Mouse (Mus musculus) stomach, embryonic 16.5 days (tissue): Measurements from ENCODE around the gene Tcp11l2. TPM values are rescaled to one million over a fixed set of nuclear protein-coding genes. Genes with fewer than 3 reads are reported as not detected.

ENCODE experiments used
- ATAC-seq: fragments of 200-750 bp; cut with Nextera tagmentation; 2 replicates; pipeline ENCODE4 v1.8.0; 2017; ENCODE audit warnings: moderate number of reproducible peaks, moderate TSS enrichment; ENCODE audit not compliant: insufficient read depth, low FRiP score
- H3K27ac ChIP-seq: fragments of 300-500 bp; sonication (generic); 2 replicates; pipeline ENCODE4 v1.5.1; 2014; ENCODE audit warnings: low read length
- H3K27me3 ChIP-seq: fragments of 300-500 bp; sonication (generic); 2 replicates; pipeline ENCODE4 v1.6.1; 2014; ENCODE audit warnings: low read length, control low read depth, mixed read lengths; ENCODE audit not compliant: control insufficient read depth, insufficient read depth
- H3K36me3 ChIP-seq: fragments of 300-500 bp; sonication (generic); 2 replicates; pipeline ENCODE4 v1.6.1; 2014; ENCODE audit warnings: low read length; ENCODE audit not compliant: control insufficient read depth, insufficient read depth
- H3K4me1 ChIP-seq: fragments of 300-500 bp; sonication (generic); 2 replicates; pipeline ENCODE4 v1.6.1; 2014; ENCODE audit warnings: low read length, control low read depth, mixed read lengths; ENCODE audit not compliant: control insufficient read depth, insufficient read depth
- H3K4me2 ChIP-seq: fragments of 300-500 bp; sonication (generic); 2 replicates; pipeline ENCODE4 v1.6.1; 2014; ENCODE audit warnings: low read depth, low read length, mixed read lengths
- H3K4me3 ChIP-seq: fragments of 300-500 bp; sonication (generic); replicated peaks from 2 replicates; pipeline ENCODE4 v1.5.1; 2014; ENCODE audit warnings: mild to moderate bottlenecking, low read length
- H3K9ac ChIP-seq: fragments of 300-500 bp; sonication (generic); 2 replicates; pipeline ENCODE4 v1.6.1; 2014; ENCODE audit warnings: low read length
- H3K9me3 ChIP-seq: fragments of 300-500 bp; sonication (generic); replicated peaks from 2 replicates; pipeline ENCODE4 v1.6.1; 2016; ENCODE audit warnings: low read length, control low read depth; ENCODE audit not compliant: control insufficient read depth
- WGBS: fragments of 180-500 bp; shearing (Covaris S2); extraction: QIAGEN DNeasy Blood & Tissue Kit; methylation state at CpG from one replicate; pipeline ENCODE4 v1.1.7; 2014; 5-methylcytosine and 5-hydroxymethylcytosine counted together
- polyA plus RNA-seq: library from polyadenylated mRNA; unstranded; fragments of >200 nt; fragmentation: Nextera tagmentation; extraction: Ambion mirVana; gene quantifications from 2 replicates; pipeline ENCODE4 v1.2.1, GENCODE M21; 2015

Gene Tcp11l2
- polyA plus RNA-seq, 1 experiment from 2014 or later: 25.7 TPM

- Histone ChIP-seq H3K27ac (no peak overlapping the region), H3K36me3 (no peaks in the 10 kb centered on the region), H3K4me3 (no peak overlapping the region), H3K9ac (no peak overlapping the region), H3K4me1 (no peaks in the 10 kb centered on the region), H3K9me3 (no peaks in the 10 kb centered on the region), H3K4me2 (no peak overlapping the region), H3K27me3 (no peaks in the 10 kb centered on the region)
- no peak for ATAC-seq
- 85% methylated on average over 3 of the region's 3 CpGs for WGBS
These were observed 31.9 kb downstream of the Tcp11l2 start for GRCm38 (mm10) chr10:84608361-84608760.

GRCm38 (mm10) chr10:84610324-84610723 lies 33.9 kb downstream of the Tcp11l2 start:
- no peak overlapping the region for H3K4me3 ChIP-seq
- ATAC-seq: no peak

GRCm38 (mm10) chr10:84610783-84611182 lies 34.4 kb downstream of the Tcp11l2 start:
- Histone ChIP-seq H3K4me2 (no peak overlapping the region), H3K36me3 (no peaks in the 10 kb centered on the region), H3K27me3 (no peaks in the 10 kb centered on the region), H3K9ac (no peak overlapping the region), H3K4me3 (no peak overlapping the region), H3K27ac (no peak overlapping the region), H3K4me1 (no peaks in the 10 kb centered on the region), H3K9me3 (no peaks in the 10 kb centered on the region)
- 66% methylated on average over 3 of the region's 3 CpGs for WGBS
- ATAC-seq: no peak

More at GRCm38 (mm10) chr10:84610324-84610723, 33.9 kb downstream of the Tcp11l2 start:
- no peaks in the 10 kb centered on the region for H3K4me1 ChIP-seq
- H3K9ac ChIP-seq: no peak overlapping the region
- H3K27me3 ChIP-seq: no peaks in the 10 kb centered on the region
- no peak overlapping the region for H3K27ac ChIP-seq
- no peaks in the 10 kb centered on the region for H3K9me3 ChIP-seq
- H3K36me3 ChIP-seq: no peaks in the 10 kb centered on the region
- WGBS: 57% methylated on average over 4 of the region's 4 CpGs
- no peak overlapping the region for H3K4me2 ChIP-seq

GRCm38 (mm10) chr10:84611664-84612063 lies 35.2 kb downstream of the Tcp11l2 start:
- Histone ChIP-seq H3K27me3 (no peaks in the 10 kb centered on the region), H3K9ac (no peak overlapping the region), H3K27ac (no peak overlapping the region), H3K4me3 (no peak overlapping the region), H3K4me1 (no peaks in the 10 kb centered on the region), H3K4me2 (no peak overlapping the region), H3K36me3 (no peaks in the 10 kb centered on the region), H3K9me3 (no peaks in the 10 kb centered on the region)
- ATAC-seq: no peak
- WGBS: 47% methylated on average over 3 of the region's 3 CpGs

- H3K27me3 ChIP-seq: no peaks in the 10 kb centered on the region
- no peaks in the 10 kb centered on the region for H3K9me3 ChIP-seq
- H3K4me3 ChIP-seq: no peak overlapping the region
- H3K4me2 ChIP-seq: no peak overlapping the region
- 72% methylated on average over 2 of the region's 2 CpGs for WGBS
- no peak overlapping the region for H3K27ac ChIP-seq
- H3K36me3 ChIP-seq: no peaks in the 10 kb centered on the region
- ATAC-seq: no peak
- no peaks in the 10 kb centered on the region for H3K4me1 ChIP-seq
- no peak overlapping the region for H3K9ac ChIP-seq
These were observed 35.9 kb downstream of the Tcp11l2 start for GRCm38 (mm10) chr10:84612281-84612680.

GRCm38 (mm10) chr10:84613366-84613765 lies 36.9 kb downstream of the Tcp11l2 start:
- 74% methylated on average over 8 of the region's 8 CpGs for WGBS
- no peaks in the 10 kb centered on the region for H3K4me1 ChIP-seq
- H3K36me3 ChIP-seq: no peaks in the 10 kb centered on the region
- H3K27ac ChIP-seq: no peak overlapping the region
- H3K27me3 ChIP-seq: no peaks in the 10 kb centered on the region
- H3K9ac ChIP-seq: no peak overlapping the region
- no peak overlapping the region for H3K4me3 ChIP-seq
- ATAC-seq: no peak
- no peaks in the 10 kb centered on the region for H3K9me3 ChIP-seq
- H3K4me2 ChIP-seq: no peak overlapping the region

- no peaks in the 10 kb centered on the region for H3K9me3 ChIP-seq
- H3K27ac ChIP-seq: no peak overlapping the region
- no peak overlapping the region for H3K4me3 ChIP-seq
- H3K9ac ChIP-seq: no peak overlapping the region
- no peaks in the 10 kb centered on the region for H3K36me3 ChIP-seq
- H3K4me2 ChIP-seq: no peak overlapping the region
- WGBS: 75% methylated on average over 3 of the region's 3 CpGs
- H3K27me3 ChIP-seq: no peaks in the 10 kb centered on the region
- ATAC-seq: no peak
- no peaks in the 10 kb centered on the region for H3K4me1 ChIP-seq
These were observed 38.6 kb downstream of the Tcp11l2 start for GRCm38 (mm10) chr10:84615076-84615475.

- no peaks in the 10 kb centered on the region for H3K36me3 ChIP-seq
- ATAC-seq: peak; percentile 95
- H3K27ac ChIP-seq: peak within 1 kb of the TSS; percentile 100
- H3K4me2 ChIP-seq: peak within 1 kb of the TSS; percentile 85
- H3K27me3 ChIP-seq: no peaks in the 10 kb centered on the region
- peak within 1 kb of the TSS; percentile 85 for H3K4me3 ChIP-seq
- peak within 1 kb of the TSS; percentile 87 for H3K9ac ChIP-seq
- H3K4me1 ChIP-seq: peaks cover 12% of the 10 kb centered on the region
- 6% methylated on average over 53 of the region's 53 CpGs for WGBS
- no peaks in the 10 kb centered on the region for H3K9me3 ChIP-seq
These were observed 45.7 kb downstream of the Tcp11l2 start, which contains the start of gene Polr3b for GRCm38 (mm10) chr10:84621826-84622790. Gene Polr3b, plus strand, starts transcription at chr10:84622292.

- Histone ChIP-seq H3K4me3 (no peak overlapping the region), H3K36me3 (peaks cover 4% of the 10 kb centered on the region; the same call in 1 of the 2 replicates), H3K9me3 (no peaks in the 10 kb centered on the region), H3K9ac (no peak overlapping the region), H3K4me1 (no peaks in the 10 kb centered on the region), H3K4me2 (no peak overlapping the region), H3K27ac (no peak overlapping the region), H3K27me3 (no peaks in the 10 kb centered on the region)
- ATAC-seq: no peak
- 73% methylated on average over 5 of the region's 5 CpGs for WGBS
These were observed 54.8 kb downstream of the Tcp11l2 start for GRCm38 (mm10) chr10:84631182-84631581.
